Mouse (Mus musculus) cortical plate, adult 2 months (tissue): ENCODE results near the gene Nalcn. TPM values are rescaled to one million over a fixed set of nuclear protein-coding genes. Genes with fewer than 3 reads are reported as not detected.
A peak's percentile ranks its signal among the peaks of the same experiment; 100 is the strongest.

Experiments
- H3K27ac ChIP-seq: fragments of 200-500 bp; 2 replicates; pipeline ENCODE4 v1.5.1; 2012; ENCODE audit warnings: low read length, control low read depth, inconsistent platforms; ENCODE audit not compliant: insufficient read depth
- H3K4me1 ChIP-seq: fragments of 200-500 bp; 2 replicates; pipeline ENCODE4 v1.6.1; 2011; ENCODE audit warnings: low read length; ENCODE audit not compliant: control insufficient read depth, insufficient read depth
- H3K4me3 ChIP-seq: fragments of 200-500 bp; 2 replicates; pipeline ENCODE4 v1.5.1; 2011; ENCODE audit warnings: mild to moderate bottlenecking, low read length, control low read depth; ENCODE audit not compliant: insufficient read depth
- CTCF ChIP-seq: fragments of 200-500 bp; IDR thresholded peaks from 2 replicates; pipeline ENCODE4 v1.5.1; 2011; ENCODE audit warnings: mild to moderate bottlenecking, control low read depth, low read length; ENCODE audit not compliant: insufficient read depth; ENCODE audit errors: extremely low read depth
- POLR2A ChIP-seq: fragments of 200-500 bp; IDR thresholded peaks from 2 replicates; pipeline ENCODE4 v1.6.1; 2011; ENCODE audit warnings: mild to moderate bottlenecking, low read length, control low read depth; ENCODE audit not compliant: insufficient read depth; ENCODE audit errors: extremely low read depth
- polyA plus RNA-seq: library from polyadenylated mRNA; depleted of rRNA; stranded (reverse); fragments of >200 nt; gene quantifications from 2 replicates; pipeline ENCODE4 v1.2.3, GENCODE M21; 2012; rRNA removed

The Nalcn gene
- polyA plus RNA-seq, 1 experiment = 27.7 TPM

DNA sequence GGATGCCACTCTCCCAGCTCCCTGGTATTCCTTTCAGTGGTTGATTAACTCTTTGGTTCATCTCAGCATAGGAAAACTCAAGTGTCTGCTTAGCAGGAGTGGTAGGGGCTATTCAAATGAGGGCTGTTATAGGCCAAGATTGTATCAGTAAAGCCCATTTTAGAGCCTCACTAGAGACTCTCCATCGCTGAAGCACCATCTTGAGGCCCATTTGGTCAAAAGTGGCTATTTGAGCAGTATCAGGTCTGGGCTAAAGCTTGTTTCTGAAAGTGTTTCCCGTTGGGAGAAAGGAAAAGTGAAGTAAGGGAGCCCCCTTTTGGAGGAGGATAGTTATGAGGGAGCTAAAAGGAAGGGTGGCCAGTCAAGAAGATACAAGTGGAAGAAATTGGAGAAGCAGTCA, 387.0 kb downstream of the Nalcn start:
- Histone ChIP-seq H3K4me3 (no peak overlapping the region), H3K27ac (no peak overlapping the region), H3K4me1 (no peaks in the 10 kb centered on the region)
- TF ChIP-seq POLR2A = no peak
- peak; percentile 51; the same call in 1 of the 2 replicates for TF ChIP-seq CTCF

DNA sequence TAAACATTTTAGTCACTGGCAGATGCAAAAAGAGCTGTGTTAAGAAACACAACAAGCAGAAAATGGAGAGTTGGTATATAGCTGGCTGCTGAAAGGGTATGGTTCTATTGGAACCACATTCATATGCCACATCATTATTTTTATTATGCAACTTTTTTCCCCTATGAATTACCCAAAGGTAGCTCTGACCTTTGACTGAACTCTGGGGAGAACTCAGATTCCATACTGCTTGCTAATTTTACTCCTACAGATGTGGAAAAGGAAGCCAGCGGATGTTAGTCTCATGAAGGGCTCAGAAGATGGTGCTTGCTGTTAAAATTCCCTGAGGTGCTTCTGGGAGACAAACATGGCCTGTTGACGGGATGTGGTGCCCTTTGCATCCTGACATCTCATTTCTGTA, 389.9 kb downstream of the Nalcn start:
- H3K27ac ChIP-seq = no peak overlapping the region
- no peak overlapping the region for H3K4me3 ChIP-seq
- no peaks in the 10 kb centered on the region for H3K4me1 ChIP-seq
- TF ChIP-seq CTCF = no peak
- TF ChIP-seq POLR2A = no peak

DNA sequence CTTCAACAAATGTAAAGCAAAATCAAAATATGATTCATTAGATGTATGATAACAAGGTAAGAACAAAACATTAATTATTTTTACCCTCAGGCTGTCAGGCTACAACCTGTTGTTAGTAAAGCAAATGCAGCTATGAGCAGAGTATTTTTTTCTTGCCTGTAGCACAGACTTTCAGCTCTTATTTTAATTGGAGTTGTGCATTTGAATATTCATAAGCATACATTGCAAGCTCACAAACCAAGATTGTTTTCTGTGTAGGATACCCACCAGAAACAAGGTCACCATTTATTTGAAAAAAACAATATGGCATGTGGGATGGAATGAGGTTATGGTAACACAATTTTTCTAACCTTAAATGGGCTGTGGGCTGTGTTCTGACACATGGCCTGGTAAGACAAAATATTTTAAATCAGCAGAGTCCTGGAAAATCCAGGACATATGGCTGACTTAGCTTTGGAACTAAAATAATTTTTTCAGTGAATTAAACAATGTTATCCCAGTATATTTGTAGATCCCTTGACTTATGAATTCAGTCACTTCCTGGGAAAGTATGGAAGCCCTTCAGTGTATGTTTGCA, 394.2 kb downstream of the Nalcn start:
- no peak overlapping the region for H3K4me3 ChIP-seq
- no peak overlapping the region for H3K27ac ChIP-seq
- TF ChIP-seq POLR2A (no peak), CTCF (no peak)
- H3K4me1 ChIP-seq = no peaks in the 10 kb centered on the region

Other genes starting within 250 kb of the Nalcn start
- 0.83 and 1.0 TPM in 2 replicates for gene Itgbl1, start 32.8 kb upstream of the Nalcn start, polyA plus RNA-seq